Mouse (Mus musculus): ENCODE results near the gene Atp8a2.

DNA sequence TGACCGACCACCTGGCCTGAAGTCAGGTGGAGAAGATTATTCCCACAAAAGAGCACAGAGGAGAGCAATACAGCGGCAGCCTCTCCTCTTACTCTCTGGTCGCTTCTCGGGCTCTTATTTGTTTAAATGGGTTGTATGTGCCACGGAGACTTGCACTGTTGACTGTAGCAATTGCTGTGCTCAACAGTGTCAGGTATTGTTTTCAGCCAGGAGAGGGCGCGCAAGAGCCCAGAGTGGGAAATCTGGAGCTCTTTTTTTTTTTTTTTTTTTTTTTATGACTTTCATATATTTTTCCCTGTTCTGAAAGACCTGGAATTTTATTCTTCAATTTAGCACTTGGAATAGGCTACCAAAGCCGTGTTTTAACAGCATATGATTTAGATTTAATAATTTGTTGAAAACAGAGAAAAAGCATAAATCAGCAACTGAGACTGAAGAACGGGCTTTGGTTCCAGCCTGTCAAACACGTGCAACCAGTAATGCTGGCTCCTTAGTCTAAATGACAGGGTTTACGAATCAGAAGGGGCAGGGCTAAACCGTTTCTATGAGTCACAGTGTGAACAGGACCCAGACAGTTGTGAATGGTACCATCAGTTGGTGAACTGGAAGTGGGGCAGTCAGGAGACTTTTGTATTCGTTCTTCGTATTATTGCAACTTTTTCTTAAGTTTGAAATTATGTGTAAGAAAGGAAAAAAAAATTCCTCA is 583.9 kb downstream of the Atp8a2 start:
- peak; percentile 82 for TF ChIP-seq CTCF (IDR thresholded peaks at IDR 0.05)
- TF ChIP-seq EP300 (IDR thresholded peaks at IDR 0.05; ENCODE audit: insufficient read depth, low read depth, low read length) = no peak
